Mouse (Mus musculus) hindbrain, embryonic 15.5 days (tissue): Measurements from ENCODE around the gene Rrbp1. TPM values are rescaled to one million over a fixed set of nuclear protein-coding genes. Genes with fewer than 3 reads are reported as not detected.

Source experiments
- ATAC-seq: fragments of 200-750 bp; cut with Nextera tagmentation; 2 replicates; pipeline ENCODE4 v1.8.0; 2017; ENCODE audit warnings: low read depth, moderate number of reproducible peaks, moderate TSS enrichment; ENCODE audit not compliant: low FRiP score
- H3K27ac ChIP-seq: fragments of 300-500 bp; sonication (generic); replicated peaks from 2 replicates; pipeline ENCODE4 v1.5.1; 2015; ENCODE audit warnings: mild to moderate bottlenecking, inconsistent platforms
- H3K27me3 ChIP-seq: fragments of 300-500 bp; sonication (generic); 2 replicates; pipeline ENCODE4 v1.6.1; 2015; ENCODE audit warnings: control low read depth, inconsistent platforms
- H3K36me3 ChIP-seq: fragments of 300-500 bp; sonication (generic); 2 replicates; pipeline ENCODE4 v1.6.1; 2015; ENCODE audit warnings: control low read depth, inconsistent platforms
- H3K4me1 ChIP-seq: fragments of 300-500 bp; sonication (generic); replicated peaks from 2 replicates; pipeline ENCODE4 v1.6.1; 2015; ENCODE audit warnings: control low read depth, inconsistent platforms
- H3K4me2 ChIP-seq: fragments of 300-500 bp; sonication (generic); 2 replicates; pipeline ENCODE4 v1.6.1; 2015; ENCODE audit warnings: moderate library complexity, mild to moderate bottlenecking, inconsistent platforms
- H3K4me3 ChIP-seq: fragments of 300-500 bp; sonication (generic); 2 replicates; pipeline ENCODE4 v1.5.1; 2015; ENCODE audit warnings: mild to moderate bottlenecking, inconsistent platforms
- H3K9ac ChIP-seq: fragments of 300-500 bp; sonication (generic); 2 replicates; pipeline ENCODE4 v1.6.1; 2015; ENCODE audit warnings: inconsistent platforms
- H3K9me3 ChIP-seq: fragments of 300-500 bp; sonication (generic); 2 replicates; pipeline ENCODE4 v1.6.1; 2016; ENCODE audit warnings: control low read depth, inconsistent platforms
- WGBS: fragments of 180-500 bp; shearing (Covaris S2); methylation state at CpG from one replicate; pipeline ENCODE4 v1.1.7; 2015; 5-methylcytosine and 5-hydroxymethylcytosine counted together
- polyA plus RNA-seq: library from polyadenylated mRNA; unstranded; fragments of >200 nt; fragmentation: Nextera tagmentation; extraction: Ambion mirVana; gene quantifications from 2 replicates; pipeline ENCODE4 v1.2.1, GENCODE M21; 2015

Gene Rrbp1
- polyA plus RNA-seq, 1 experiment from 2014 or later = 32.3 TPM

- ATAC-seq = no peak
- H3K9me3 ChIP-seq = no peaks in the 10 kb centered on the region
- 0 out of 2 replicates have a peak overlapping the region, but pooled peaks have one; percentile 15 for H3K27ac ChIP-seq
- peaks cover 6% of the 10 kb centered on the region for H3K4me1 ChIP-seq
- WGBS = 45% methylated on average over 3 of the region's 3 CpGs
- no peak overlapping the region for H3K4me3 ChIP-seq
- no peaks in the 10 kb centered on the region for H3K27me3 ChIP-seq
- H3K4me2 ChIP-seq = no peak overlapping the region
- no peaks in the 10 kb centered on the region for H3K36me3 ChIP-seq
- H3K9ac ChIP-seq = no peak overlapping the region
Measured at GRCm38 (mm10) chr2:143929607-143930311, 81.3 kb downstream of the Rrbp1 start.

DNA sequence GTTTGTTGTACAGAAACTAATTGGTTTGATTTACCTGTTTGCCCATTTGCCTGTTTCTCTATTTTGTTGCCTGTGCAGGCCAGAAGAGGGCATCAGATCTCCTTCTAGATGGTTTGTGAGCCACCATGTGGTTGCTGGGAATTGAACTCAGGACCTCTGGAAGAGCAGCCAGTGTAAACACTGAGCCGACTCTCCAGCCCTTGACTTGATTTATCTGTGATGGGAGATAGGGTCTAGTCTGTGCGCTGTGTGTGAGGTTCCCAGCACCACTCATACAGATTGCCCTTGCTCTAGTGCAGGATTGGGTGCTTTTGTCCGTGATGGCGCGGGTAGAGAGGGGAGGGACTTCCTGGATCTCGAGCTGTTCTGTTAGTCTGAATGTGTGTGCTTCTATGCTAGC is 85.2 kb downstream of the Rrbp1 start:
- H3K27me3 ChIP-seq = no peaks in the 10 kb centered on the region
- no peak overlapping the region for H3K4me2 ChIP-seq
- H3K36me3 ChIP-seq = no peaks in the 10 kb centered on the region
- 97% methylated on average over 6 of the region's 6 CpGs for WGBS
- no peak overlapping the region for H3K4me3 ChIP-seq
- peaks cover 10% of the 10 kb centered on the region for H3K4me1 ChIP-seq
- H3K9ac ChIP-seq = no peak overlapping the region
- ATAC-seq = peak; percentile 39; the same call in 1 of the 2 replicates
- H3K9me3 ChIP-seq = no peaks in the 10 kb centered on the region
- no peak overlapping the region for H3K27ac ChIP-seq

DNA sequence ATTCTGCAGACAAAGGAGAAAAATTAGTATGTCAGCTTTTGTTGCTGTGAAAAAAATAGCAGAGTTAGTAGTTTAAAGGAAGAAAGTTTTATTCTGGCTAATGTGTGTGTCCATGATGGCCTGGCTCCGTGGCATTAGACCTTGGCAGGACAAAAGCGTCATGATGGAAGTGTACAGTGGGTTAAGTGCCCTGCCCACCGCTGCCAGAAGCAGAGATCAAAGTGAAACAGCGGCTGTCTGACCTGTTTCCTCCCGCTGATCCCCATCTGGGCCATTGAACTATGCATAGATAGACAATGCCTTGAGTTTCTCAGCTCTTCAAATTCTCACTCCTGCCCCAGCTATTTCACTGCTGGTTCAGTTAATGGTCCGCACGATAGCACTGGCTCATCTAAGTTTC is 87.0 kb downstream of the Rrbp1 start:
- WGBS = 58% methylated on average over 7 of the region's 7 CpGs
- no peak for ATAC-seq

DNA sequence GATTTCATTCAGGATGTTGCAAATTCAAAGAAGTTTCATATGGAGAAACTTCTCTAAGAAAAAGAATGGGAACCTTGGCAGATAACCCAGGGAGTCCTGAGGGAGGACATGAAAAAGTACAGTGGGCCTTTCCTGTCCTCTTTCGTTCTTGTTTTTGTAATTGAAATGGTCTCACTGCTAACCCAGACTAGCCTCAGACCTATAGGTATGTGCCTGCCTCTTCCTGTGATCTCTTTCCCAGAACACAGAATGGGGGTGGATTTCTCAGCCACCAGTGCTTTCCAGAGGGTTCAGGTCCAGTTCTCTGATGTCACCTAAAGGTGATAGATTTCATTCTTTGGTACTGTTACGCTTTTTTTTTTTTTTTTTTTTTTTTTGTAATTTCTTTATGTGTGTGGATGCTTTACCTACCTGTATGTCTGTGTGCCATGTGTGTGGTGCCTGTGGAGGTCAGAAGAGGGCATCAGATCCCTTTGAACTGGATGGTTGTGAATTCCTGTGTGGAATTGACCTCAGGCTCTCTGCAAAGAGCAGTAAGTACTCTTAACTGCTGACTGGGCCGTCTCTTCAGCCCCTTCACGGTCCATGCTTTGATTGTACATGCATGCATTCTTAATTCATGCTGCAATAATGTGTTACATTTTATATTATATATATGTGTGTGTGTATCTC is 92.1 kb downstream of the Rrbp1 start:
- Histone ChIP-seq H3K9me3 (no peaks in the 10 kb centered on the region), H3K4me3 (no peak overlapping the region), H3K4me2 (no peak overlapping the region), H3K27me3 (no peaks in the 10 kb centered on the region), H3K36me3 (no peaks in the 10 kb centered on the region), H3K9ac (no peak overlapping the region), H3K4me1 (peaks cover 43% of the 10 kb centered on the region), H3K27ac (no peak overlapping the region)
- 69% methylated on average over 4 of the region's 4 CpGs for WGBS
- ATAC-seq = no peak

More for the DNA sequence above, 87.0 kb downstream of the Rrbp1 start:
- no peak overlapping the region for H3K4me3 ChIP-seq
- H3K36me3 ChIP-seq = no peaks in the 10 kb centered on the region
- no peak overlapping the region for H3K9ac ChIP-seq
- no peaks in the 10 kb centered on the region for H3K9me3 ChIP-seq
- peaks cover 13% of the 10 kb centered on the region for H3K4me1 ChIP-seq
- no peak overlapping the region for H3K4me2 ChIP-seq
- H3K27me3 ChIP-seq = no peaks in the 10 kb centered on the region
- no peak overlapping the region for H3K27ac ChIP-seq

- H3K9ac ChIP-seq = no peak overlapping the region
- 76% methylated on average over 5 of the region's 5 CpGs for WGBS
- no peak for ATAC-seq
- H3K27ac ChIP-seq = no peak overlapping the region
- peaks cover 43% of the 10 kb centered on the region for H3K4me1 ChIP-seq
- no peak overlapping the region for H3K4me3 ChIP-seq
- H3K36me3 ChIP-seq = no peaks in the 10 kb centered on the region
- no peaks in the 10 kb centered on the region for H3K27me3 ChIP-seq
- H3K9me3 ChIP-seq = no peaks in the 10 kb centered on the region
- peak overlapping the region; percentile 71 for H3K4me2 ChIP-seq
Measured at GRCm38 (mm10) chr2:143917622-143918021, 93.4 kb downstream of the Rrbp1 start.

DNA sequence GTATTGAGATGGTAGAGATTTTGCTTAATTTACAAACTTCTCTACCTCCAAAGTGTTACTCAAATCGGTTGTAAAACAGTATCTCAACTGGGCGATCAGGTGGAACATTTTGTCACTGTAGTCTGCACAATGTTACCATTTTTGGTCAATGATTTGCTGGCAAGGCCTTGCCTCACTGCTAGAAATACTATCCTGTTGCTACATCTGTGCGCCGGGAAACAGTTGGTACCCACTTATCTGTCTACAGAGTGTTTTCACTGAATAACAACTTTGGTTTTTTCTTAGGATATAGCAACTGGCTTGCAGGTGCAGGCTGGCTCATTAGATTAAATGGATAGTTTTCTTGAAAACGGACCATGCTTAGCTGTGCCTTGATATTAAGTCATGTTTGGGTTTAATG is 94.8 kb downstream of the Rrbp1 start:
- 8% methylated on average over 5 of the region's 5 CpGs for WGBS
- H3K9me3 ChIP-seq = no peaks in the 10 kb centered on the region
- H3K9ac ChIP-seq = peak overlapping the region; percentile 96
- ATAC-seq = no peak
- H3K36me3 ChIP-seq = no peaks in the 10 kb centered on the region
- H3K4me1 ChIP-seq = peaks cover 43% of the 10 kb centered on the region
- peak overlapping the region; percentile 91 for H3K4me3 ChIP-seq
- H3K4me2 ChIP-seq = peak overlapping the region; percentile 71
- H3K27me3 ChIP-seq = no peaks in the 10 kb centered on the region
- H3K27ac ChIP-seq = peak overlapping the region; percentile 98; the same call in 1 of the 2 replicates

DNA sequence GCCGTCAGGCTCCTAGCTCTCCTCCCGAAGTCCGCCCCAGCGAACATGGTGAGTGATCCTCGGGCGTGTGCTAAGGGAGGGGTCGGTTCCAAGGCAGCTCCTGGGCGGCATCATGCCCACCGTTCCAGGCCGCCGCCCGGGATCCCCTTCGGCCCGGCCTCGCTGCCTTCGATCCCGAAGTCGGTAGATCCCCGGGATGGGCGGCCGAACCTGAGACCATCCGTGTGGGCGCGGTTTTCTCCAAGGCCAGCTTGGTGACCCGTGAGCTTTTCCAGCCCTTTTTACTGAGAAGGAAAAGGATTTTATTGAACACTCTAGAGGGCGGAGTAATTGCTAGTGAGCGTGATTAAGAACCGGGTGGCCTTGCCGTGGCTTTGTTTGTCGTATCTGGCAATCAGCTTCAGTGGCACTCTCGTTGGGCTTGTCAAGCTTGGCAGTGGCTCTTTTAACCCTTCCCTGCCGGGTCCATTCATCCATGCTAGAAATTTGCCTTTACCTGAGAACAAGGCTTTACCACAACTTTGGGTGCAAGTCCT is 95.4 kb downstream of the Rrbp1 start:
- H3K27ac ChIP-seq = peak overlapping the region; percentile 98
- under 1% methylated on average over 31 of the region's 32 CpGs for WGBS
- peak overlapping the region; percentile 91 for H3K4me3 ChIP-seq
- H3K36me3 ChIP-seq = no peaks in the 10 kb centered on the region
- H3K9me3 ChIP-seq = no peaks in the 10 kb centered on the region
- H3K27me3 ChIP-seq = no peaks in the 10 kb centered on the region
- H3K9ac ChIP-seq = peak overlapping the region; percentile 96
- H3K4me2 ChIP-seq = peak overlapping the region; percentile 71
- H3K4me1 ChIP-seq = peaks cover 38% of the 10 kb centered on the region
- ATAC-seq = peak; percentile 25

DNA sequence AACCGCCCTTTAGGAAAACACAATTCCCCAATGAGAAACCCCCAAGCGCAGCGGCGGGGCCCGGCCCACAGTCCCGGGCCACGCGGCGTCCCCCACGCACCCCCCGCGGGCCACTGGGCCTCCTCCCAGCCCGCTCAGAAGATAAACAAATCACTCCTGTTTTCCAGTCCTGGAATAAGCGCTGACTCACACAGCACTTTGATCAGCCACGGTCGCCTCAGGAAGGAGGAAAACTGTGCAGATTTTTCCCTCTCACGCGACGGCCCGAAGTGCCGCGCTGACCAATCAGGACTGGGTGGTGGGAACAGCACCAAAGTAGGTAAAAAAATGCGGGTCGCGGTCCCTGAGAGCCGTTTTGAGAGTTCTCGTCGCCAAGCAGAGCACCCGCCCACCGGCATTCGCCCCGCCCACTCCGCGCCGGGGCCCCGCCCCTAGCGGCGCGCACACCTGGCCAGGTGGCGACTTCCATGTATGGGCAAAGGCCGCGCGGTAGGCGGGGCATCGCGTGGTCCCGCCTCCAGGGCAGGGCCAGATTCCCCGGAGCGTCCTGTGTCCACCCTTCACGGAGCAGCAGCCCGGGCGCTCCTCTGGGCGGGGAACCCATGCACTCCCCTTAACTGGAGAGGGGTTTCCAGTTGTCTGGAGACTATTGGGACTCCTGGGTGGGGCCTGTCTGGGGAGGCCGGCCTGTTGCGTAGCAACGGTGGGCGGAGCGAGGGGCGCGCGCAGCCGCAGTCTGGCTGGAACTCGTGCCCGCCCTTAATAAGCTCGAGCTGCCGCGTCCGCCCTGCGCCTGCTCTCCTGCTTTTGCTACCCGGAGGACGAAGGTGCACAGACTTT is 96.1 kb downstream of the Rrbp1 start, which contains the start of gene Dstn:
Dstn (plus strand) TSS at position 561 of the 840 bp plus-strand sequence.
- H3K4me2 ChIP-seq = peak within 1 kb of the TSS; percentile 71
- H3K27me3 ChIP-seq = no peaks in the 10 kb centered on the region
- WGBS = under 1% methylated on average over 71 of the region's 71 CpGs
- H3K4me1 ChIP-seq = peaks cover 36% of the 10 kb centered on the region
- H3K9me3 ChIP-seq = no peaks in the 10 kb centered on the region
- H3K36me3 ChIP-seq = no peaks in the 10 kb centered on the region
- peak; percentile 96 for ATAC-seq
- peak within 1 kb of the TSS; percentile 91 for H3K4me3 ChIP-seq
- peak within 1 kb of the TSS; percentile 96 for H3K9ac ChIP-seq
- H3K27ac ChIP-seq = peak within 1 kb of the TSS; percentile 98

DNA sequence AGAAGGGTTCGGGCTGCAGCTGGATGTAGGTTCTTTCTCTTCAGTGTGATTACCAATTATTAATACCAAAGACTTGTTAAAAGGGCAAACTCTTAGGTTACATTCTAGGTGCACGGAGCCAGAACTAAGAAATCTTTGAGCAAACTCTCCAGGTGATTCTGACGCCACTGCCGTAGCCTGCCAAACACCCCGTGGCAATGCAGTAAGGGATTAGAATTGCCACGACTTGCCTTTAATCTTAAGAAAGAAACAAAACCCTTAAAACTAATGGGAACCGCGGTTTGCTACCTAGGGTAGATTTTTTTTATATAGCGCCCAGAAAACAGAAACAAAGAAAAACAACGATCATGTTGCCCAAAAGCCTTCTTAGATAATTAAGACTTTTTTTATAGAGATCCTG is 96.8 kb downstream of the Rrbp1 start:
- peak overlapping the region; percentile 98 for H3K27ac ChIP-seq
- H3K4me2 ChIP-seq = peak overlapping the region; percentile 71
- peaks cover 31% of the 10 kb centered on the region for H3K4me1 ChIP-seq
- no peaks in the 10 kb centered on the region for H3K27me3 ChIP-seq
- H3K36me3 ChIP-seq = no peaks in the 10 kb centered on the region
- 5% methylated on average over 10 of the region's 10 CpGs for WGBS
- peak overlapping the region; percentile 96 for H3K9ac ChIP-seq
- no peaks in the 10 kb centered on the region for H3K9me3 ChIP-seq
- no peak for ATAC-seq
- peak overlapping the region; percentile 91 for H3K4me3 ChIP-seq

DNA sequence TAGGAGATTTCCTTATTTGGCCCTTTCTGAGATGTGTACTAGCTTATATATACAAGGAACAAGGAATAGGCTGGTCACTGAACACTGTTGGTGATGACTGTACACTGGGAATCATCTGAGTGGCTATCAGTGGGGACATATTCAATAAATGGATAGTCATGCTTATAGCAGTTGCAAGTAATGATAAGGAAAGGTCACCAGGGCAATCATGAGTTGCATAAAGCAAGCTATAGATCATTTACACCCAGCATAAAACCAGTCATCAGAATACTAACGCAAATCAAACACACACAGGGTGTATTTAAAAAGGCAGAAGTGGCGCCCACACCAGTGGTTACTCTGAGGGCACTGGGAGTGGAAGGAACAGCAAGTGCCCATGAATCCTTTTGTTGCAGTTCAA is 98.9 kb downstream of the Rrbp1 start:
- H3K27me3 ChIP-seq = no peaks in the 10 kb centered on the region
- H3K27ac ChIP-seq = no peak overlapping the region
- no peak overlapping the region for H3K4me3 ChIP-seq
- H3K4me1 ChIP-seq = peaks cover 11% of the 10 kb centered on the region
- H3K9me3 ChIP-seq = no peaks in the 10 kb centered on the region
- no peaks in the 10 kb centered on the region for H3K36me3 ChIP-seq
- no peak for ATAC-seq
- H3K9ac ChIP-seq = no peak overlapping the region
- no peak overlapping the region for H3K4me2 ChIP-seq
- WGBS = 93% methylated on average over 2 of the region's 2 CpGs

- 87% methylated on average over 2 of the region's 2 CpGs for WGBS
- no peak for ATAC-seq
- Histone ChIP-seq H3K27me3 (no peaks in the 10 kb centered on the region), H3K4me1 (no peaks in the 10 kb centered on the region; the same call in 1 of the 2 replicates), H3K27ac (no peak overlapping the region), H3K9ac (no peak overlapping the region), H3K4me2 (no peak overlapping the region), H3K9me3 (no peaks in the 10 kb centered on the region), H3K36me3 (no peaks in the 10 kb centered on the region), H3K4me3 (no peak overlapping the region)
Measured at GRCm38 (mm10) chr2:143909230-143909629, 101.8 kb downstream of the Rrbp1 start.
